Mouse (Mus musculus) hindbrain, postnatal 0 days (tissue): ENCODE results near the gene Fmnl2. TPM values are rescaled to one million over a fixed set of nuclear protein-coding genes. Genes with fewer than 3 reads are reported as not detected.

Experiments used
- ATAC-seq: fragments of 200-750 bp; cut with Nextera tagmentation; 2 replicates; pipeline ENCODE4 v1.8.0; 2017; ENCODE audit warnings: mild to moderate bottlenecking, moderate TSS enrichment, moderate library complexity
- DNase-seq: peaks from one replicate; pipeline ENCODE4 v3.0.0-alpha.2; 2015; ENCODE audit warnings: low spot score
- H3K27ac ChIP-seq: fragments of 300-500 bp; sonication (generic); 2 replicates; pipeline ENCODE4 v1.5.1; 2014; ENCODE audit warnings: mild to moderate bottlenecking
- H3K27me3 ChIP-seq: fragments of 300-500 bp; sonication (generic); 2 replicates; pipeline ENCODE4 v1.6.1; 2014; ENCODE audit warnings: low read length, mixed read lengths; ENCODE audit not compliant: insufficient read depth
- H3K36me3 ChIP-seq: fragments of 300-500 bp; sonication (generic); 2 replicates; pipeline ENCODE4 v1.6.1; 2014; ENCODE audit warnings: low read length, mixed read lengths; ENCODE audit not compliant: insufficient read depth
- H3K4me1 ChIP-seq: fragments of 300-500 bp; sonication (generic); 2 replicates; pipeline ENCODE4 v1.6.1; 2014; ENCODE audit warnings: antibody characterized with exemption, low read length, mixed read lengths; ENCODE audit not compliant: insufficient read depth
- H3K4me2 ChIP-seq: fragments of 300-500 bp; sonication (generic); 2 replicates; pipeline ENCODE4 v1.6.1; 2014; ENCODE audit warnings: low read depth, mild to moderate bottlenecking, low read length, moderate library complexity, mixed read lengths
- H3K4me3 ChIP-seq: fragments of 300-500 bp; sonication (generic); 2 replicates; pipeline ENCODE4 v1.5.1; 2014; ENCODE audit warnings: low read length
- H3K9ac ChIP-seq: fragments of 300-500 bp; sonication (generic); replicated peaks from 2 replicates; pipeline ENCODE4 v1.6.1; 2014; ENCODE audit warnings: mild to moderate bottlenecking, low read length, moderate library complexity, mixed read lengths
- H3K9me3 ChIP-seq: fragments of 300-500 bp; sonication (generic); 2 replicates; pipeline ENCODE4 v1.6.1; 2016; ENCODE audit warnings: low read length, mixed read lengths
- CTCF ChIP-seq: IDR thresholded peaks from 2 replicates; pipeline ENCODE4 v1.5.1; 2016; ENCODE audit warnings: antibody characterized with exemption, control low read depth, low read depth
- WGBS: fragments of 180-500 bp; shearing (Covaris S2); extraction: QIAGEN DNeasy Blood & Tissue Kit; methylation state at CpG from one replicate; pipeline ENCODE4 v1.1.7; 2014; 5-methylcytosine and 5-hydroxymethylcytosine counted together
- polyA plus RNA-seq: library from polyadenylated mRNA; unstranded; fragments of >200 nt; fragmentation: Nextera tagmentation; extraction: Ambion mirVana; gene quantifications from 2 replicates; pipeline ENCODE4 v1.2.1, GENCODE M21; 2015
- total RNA-seq: library from RNA; depleted of rRNA; stranded (reverse); fragments of >200 nt; gene quantifications from 2 replicates; pipeline ENCODE4 v1.2.3, GENCODE M21; 2014

Gene Fmnl2
- total and polyA plus RNA-seq, 2 experiments from 2014 or later = 9.3 to 27.6 TPM

GRCm38 (mm10) chr2:52874721-52875120 lies 17.1 kb downstream of the Fmnl2 start:
- no peak overlapping the region for H3K27ac ChIP-seq
- no peaks in the 10 kb centered on the region for H3K4me1 ChIP-seq
- no peaks in the 10 kb centered on the region for H3K36me3 ChIP-seq
- DNase-seq (no peak), ATAC-seq (no peak)
- no peaks in the 10 kb centered on the region for H3K27me3 ChIP-seq
- H3K9ac ChIP-seq = no peak overlapping the region
- H3K4me3 ChIP-seq = no peak overlapping the region
- H3K9me3 ChIP-seq = no peaks in the 10 kb centered on the region
- H3K4me2 ChIP-seq = no peak overlapping the region
- no peak for TF ChIP-seq CTCF

- H3K9me3 ChIP-seq = no peaks in the 10 kb centered on the region
- no peaks in the 10 kb centered on the region for H3K36me3 ChIP-seq
- ATAC-seq = no peak
- no peak for DNase-seq
- no peaks in the 10 kb centered on the region for H3K4me1 ChIP-seq
- 78% methylated on average over 9 of the region's 9 CpGs for WGBS
- TF ChIP-seq CTCF = no peak
- no peak overlapping the region for H3K27ac ChIP-seq
- no peak overlapping the region for H3K9ac ChIP-seq
- no peak overlapping the region for H3K4me3 ChIP-seq
- H3K27me3 ChIP-seq = no peaks in the 10 kb centered on the region
- H3K4me2 ChIP-seq = no peak overlapping the region
Observed at GRCm38 (mm10) chr2:52875801-52876200, 18.1 kb downstream of the Fmnl2 start.

- Histone ChIP-seq H3K27me3 (no peaks in the 10 kb centered on the region), H3K36me3 (no peaks in the 10 kb centered on the region), H3K9ac (no peak overlapping the region), H3K9me3 (no peaks in the 10 kb centered on the region), H3K27ac (no peak overlapping the region), H3K4me2 (no peak overlapping the region), H3K4me1 (peaks cover 5% of the 10 kb centered on the region; the same call in 1 of the 2 replicates), H3K4me3 (no peak overlapping the region)
- no peak for ATAC-seq
- WGBS = 91% methylated on average over 2 of the region's 2 CpGs
- no peak for DNase-seq
- no peak for TF ChIP-seq CTCF
Observed at GRCm38 (mm10) chr2:52883401-52883800, 25.7 kb downstream of the Fmnl2 start.

GRCm38 (mm10) chr2:52884082-52884481 lies 26.4 kb downstream of the Fmnl2 start:
- Histone ChIP-seq H3K4me1 (peaks cover 5% of the 10 kb centered on the region; the same call in 1 of the 2 replicates), H3K36me3 (no peaks in the 10 kb centered on the region), H3K9ac (no peak overlapping the region), H3K4me3 (no peak overlapping the region), H3K27me3 (no peaks in the 10 kb centered on the region), H3K4me2 (no peak overlapping the region), H3K27ac (no peak overlapping the region), H3K9me3 (no peaks in the 10 kb centered on the region)
- DNase-seq (no peak), ATAC-seq (no peak)
- 61% methylated on average over 4 of the region's 4 CpGs for WGBS
- TF ChIP-seq CTCF = no peak

- Histone ChIP-seq H3K9me3 (no peaks in the 10 kb centered on the region), H3K4me1 (peaks cover 5% of the 10 kb centered on the region; the same call in 1 of the 2 replicates), H3K27me3 (no peaks in the 10 kb centered on the region), H3K4me3 (no peak overlapping the region), H3K36me3 (no peaks in the 10 kb centered on the region), H3K27ac (no peak overlapping the region), H3K9ac (no peak overlapping the region), H3K4me2 (no peak overlapping the region)
- no peak for ATAC-seq
- TF ChIP-seq CTCF = no peak
- 71% methylated on average over 3 of the region's 3 CpGs for WGBS
- DNase-seq = no peak
Observed at GRCm38 (mm10) chr2:52885071-52885470, 27.4 kb downstream of the Fmnl2 start.

GRCm38 (mm10) chr2:52887281-52887680 lies 29.6 kb downstream of the Fmnl2 start:
- TF ChIP-seq CTCF = no peak
- H3K27me3 ChIP-seq = no peaks in the 10 kb centered on the region
- peaks cover 5% of the 10 kb centered on the region; the same call in 1 of the 2 replicates for H3K4me1 ChIP-seq
- ATAC-seq (no peak), DNase-seq (no peak)
- no peak overlapping the region for H3K4me3 ChIP-seq
- no peak overlapping the region for H3K27ac ChIP-seq
- WGBS = 65% methylated on average over 2 of the region's 2 CpGs
- no peak overlapping the region for H3K9ac ChIP-seq
- H3K9me3 ChIP-seq = no peaks in the 10 kb centered on the region
- H3K4me2 ChIP-seq = no peak overlapping the region
- no peaks in the 10 kb centered on the region for H3K36me3 ChIP-seq

GRCm38 (mm10) chr2:52891115-52891514 lies 33.5 kb downstream of the Fmnl2 start:
- Histone ChIP-seq H3K9ac (no peak overlapping the region), H3K9me3 (no peaks in the 10 kb centered on the region), H3K4me3 (no peak overlapping the region), H3K4me1 (peaks cover 5% of the 10 kb centered on the region; the same call in 1 of the 2 replicates), H3K36me3 (no peaks in the 10 kb centered on the region), H3K27me3 (no peaks in the 10 kb centered on the region), H3K4me2 (no peak overlapping the region), H3K27ac (no peak overlapping the region)
- DNase-seq (no peak), ATAC-seq (no peak; the same call in 1 of the 2 replicates)
- no peak for TF ChIP-seq CTCF
- 77% methylated on average over 8 of the region's 8 CpGs for whole genome bisulfite sequencing
